Mouse (Mus musculus): ENCODE data around the gene Pnma1. TPM values are rescaled to one million over a fixed set of nuclear protein-coding genes. Genes with fewer than 3 reads are reported as not detected.

The Pnma1 gene
- total and polyA plus RNA-seq, 3 experiments: 0.13 to 0.30 TPM; not detected in 1

DNA sequence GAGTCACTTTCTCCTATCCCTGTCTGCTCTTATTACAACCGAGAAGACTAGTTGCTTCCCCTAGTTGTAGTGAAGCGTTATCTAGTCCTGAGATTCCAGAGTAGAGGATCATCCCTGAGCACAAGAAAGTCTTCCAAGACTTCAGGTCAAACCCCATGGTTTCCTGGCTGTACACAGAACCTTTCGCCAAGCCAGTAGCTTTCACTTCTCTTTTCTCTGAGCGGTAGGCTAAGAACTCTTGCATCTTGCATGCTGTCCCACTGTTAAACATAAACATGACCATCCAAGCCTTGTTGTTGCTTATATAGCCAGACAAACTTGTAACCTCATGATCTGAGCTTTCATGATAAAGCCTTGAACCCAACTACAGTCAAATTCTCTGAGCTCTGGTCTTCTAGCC, 37.5 kb downstream of the Pnma1 start:
- Histone ChIP-seq H3K9me3 (replicated peaks; ENCODE audit: low read length) (no peaks in the 10 kb centered on the region), H3K27me3 (replicated peaks) (no peaks in the 10 kb centered on the region), H3K36me3 (replicated peaks in 1 of 2; ENCODE audit: control insufficient read depth in 1 of 2, insufficient read depth in 1 of 2, low read length in 1 of 2) (no peaks in the 10 kb centered on the region), H3K4me1 (ENCODE audit: control insufficient read depth in 1 of 2, insufficient read depth in 2 of 2) (peaks cover 10 to 24% of the 10 kb centered on the region in 2 experiments), H3K27ac (ENCODE audit: insufficient read depth, low read depth) (no peak overlapping the region), H3K9ac (ENCODE audit: insufficient read depth, low read depth) (no peak overlapping the region), H3K79me2 (replicated peaks; ENCODE audit: control insufficient read depth, extremely low read depth, insufficient read depth, poor library complexity, severe bottlenecking) (no peaks in the 10 kb centered on the region), H3K4me2 (ENCODE audit: insufficient read depth, low read depth, poor library complexity, severe bottlenecking) (peak overlapping the region; percentile 93), H3K4me3 (replicated peaks in 1 of 3; ENCODE audit: low read depth in 2 of 3, low read length in 2 of 3, poor library complexity in 1 of 3) (no peak overlapping the region)
- in situ Hi-C loops (cut with MboI; ENCODE audit: low pct_ligation_motif_present, low pct_unique_long_range_greater_than_20kb, low sequenced_read_pairs): no loop called here
- DNase-seq (ENCODE audit: extremely low read depth): peak; percentile 27
- TF ChIP-seq IRF4 (IDR thresholded peaks at IDR 0.05; ENCODE audit: low read depth, low read length): peak; percentile 89
- TF ChIP-seq MXI1 (IDR thresholded peaks at IDR 0.05; ENCODE audit: low read depth, low read length): no peak
- peak; percentile 81 for TF ChIP-seq EP300 (IDR thresholded peaks at IDR 0.05; ENCODE audit: low read length)
- dilution Hi-C loops (cut with MboI; ENCODE audit: extremely low pct_ligation_motif_present, extremely low pct_unique_long_range_greater_than_20kb, low sequenced_read_pairs): no loop called here

DNA sequence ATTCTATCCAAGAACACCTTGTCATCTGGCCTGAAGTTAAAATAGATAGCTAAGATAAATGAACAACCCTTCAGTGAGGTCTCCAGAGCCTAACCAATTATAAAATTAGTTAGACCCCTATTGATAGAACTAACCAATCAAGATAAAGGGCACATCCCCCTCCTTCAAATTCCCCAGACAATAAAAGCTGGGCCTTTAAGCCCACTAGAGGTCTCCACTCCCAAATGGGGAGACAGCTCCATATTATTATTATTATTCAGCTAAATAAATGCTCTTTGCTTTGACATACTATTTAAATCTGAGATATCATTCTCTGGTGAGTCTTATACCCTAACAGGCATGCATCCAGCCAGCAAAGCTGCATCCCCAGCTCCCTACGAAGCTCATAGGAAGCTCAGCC, 38.4 kb downstream of the Pnma1 start:
- Histone ChIP-seq H3K9me3 (replicated peaks; ENCODE audit: low read length) (no peaks in the 10 kb centered on the region), H3K36me3 (replicated peaks in 1 of 2; ENCODE audit: control insufficient read depth in 1 of 2, insufficient read depth in 1 of 2, low read length in 1 of 2) (no peaks in the 10 kb centered on the region), H3K9ac (ENCODE audit: insufficient read depth, low read depth) (no peak overlapping the region), H3K27ac (ENCODE audit: insufficient read depth, low read depth) (no peak overlapping the region), H3K79me2 (replicated peaks; ENCODE audit: control insufficient read depth, extremely low read depth, insufficient read depth, poor library complexity, severe bottlenecking) (no peaks in the 10 kb centered on the region), H3K4me3 (replicated peaks in 1 of 3; ENCODE audit: low read depth in 2 of 3, low read length in 2 of 3, poor library complexity in 1 of 3) (no peak overlapping the region), H3K4me1 (ENCODE audit: control insufficient read depth in 1 of 2, insufficient read depth in 2 of 2) (peaks cover 6 to 20% of the 10 kb centered on the region in 2 experiments), H3K4me2 (ENCODE audit: insufficient read depth, low read depth, poor library complexity, severe bottlenecking) (no peak overlapping the region), H3K27me3 (replicated peaks) (no peaks in the 10 kb centered on the region)
- DNase-seq (ENCODE audit: extremely low read depth): no peak
- in situ Hi-C loops (cut with MboI; ENCODE audit: low pct_ligation_motif_present, low pct_unique_long_range_greater_than_20kb, low sequenced_read_pairs) (no loop called here), dilution Hi-C loops (cut with MboI; ENCODE audit: extremely low pct_ligation_motif_present, extremely low pct_unique_long_range_greater_than_20kb, low sequenced_read_pairs) (no loop called here)
- no peak for TF ChIP-seq MYC (IDR thresholded peaks at IDR 0.05; ENCODE audit: low read depth, low read length)
- TF ChIP-seq MEF2A (IDR thresholded peaks at IDR 0.05; ENCODE audit: borderline replicate concordance, low read depth, low read length): no peak
- TF ChIP-seq CTCF (conservative IDR thresholded peaks at IDR 0.05 in 1 of 2, IDR thresholded peaks at IDR 0.05 in 1 of 2; ENCODE audit: low read depth in 2 of 2, low read length in 2 of 2): peak in 1 of 2 experiments; percentile 27; a peak in 2 of 4 replicates
- no peak for TF ChIP-seq NELFE (IDR thresholded peaks at IDR 0.05; ENCODE audit: low read depth, low read length)
- TF ChIP-seq MAFK (IDR thresholded peaks at IDR 0.05; ENCODE audit: insufficient replicate concordance, low read length): no peak
- no peak for TF ChIP-seq SIN3A (IDR thresholded peaks at IDR 0.05; ENCODE audit: low read length)

DNA sequence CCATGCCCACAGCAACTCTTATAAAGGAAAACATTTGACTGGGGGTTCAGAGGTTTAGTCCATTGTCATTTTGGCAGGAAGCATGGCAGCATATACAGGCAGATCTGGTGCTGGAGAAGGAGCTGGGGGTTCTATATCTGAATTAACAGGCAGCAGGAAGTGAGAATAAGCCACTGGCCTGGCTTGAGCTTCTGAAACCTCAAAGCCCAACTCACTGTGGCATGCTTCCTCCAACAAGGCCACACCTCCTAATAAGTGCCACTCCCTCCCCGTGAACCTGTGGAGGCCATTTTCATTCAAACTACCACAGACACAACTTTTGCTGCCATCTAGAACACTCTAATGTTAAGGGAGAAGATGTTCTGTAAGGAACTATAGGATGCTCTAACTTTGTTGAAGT, 40.6 kb downstream of the Pnma1 start:
- Histone ChIP-seq H3K4me1 (ENCODE audit: control insufficient read depth in 1 of 2, insufficient read depth in 2 of 2) (peaks cover 5 to 16% of the 10 kb centered on the region in 2 experiments; a peak in 3 of 4 replicates), H3K9me3 (replicated peaks; ENCODE audit: low read length) (no peaks in the 10 kb centered on the region), H3K4me2 (ENCODE audit: insufficient read depth, low read depth, poor library complexity, severe bottlenecking) (no peak overlapping the region), H3K9ac (ENCODE audit: insufficient read depth, low read depth) (no peak overlapping the region), H3K79me2 (replicated peaks; ENCODE audit: control insufficient read depth, extremely low read depth, insufficient read depth, poor library complexity, severe bottlenecking) (no peaks in the 10 kb centered on the region), H3K27ac (ENCODE audit: insufficient read depth, low read depth) (no peak overlapping the region), H3K4me3 (replicated peaks in 1 of 3; ENCODE audit: low read depth in 2 of 3, low read length in 2 of 3, poor library complexity in 1 of 3) (no peak overlapping the region), H3K36me3 (replicated peaks in 1 of 2; ENCODE audit: control insufficient read depth in 1 of 2, insufficient read depth in 1 of 2, low read length in 1 of 2) (no peaks in the 10 kb centered on the region), H3K27me3 (replicated peaks) (no peaks in the 10 kb centered on the region)
- dilution Hi-C loops (cut with MboI; ENCODE audit: extremely low pct_ligation_motif_present, extremely low pct_unique_long_range_greater_than_20kb, low sequenced_read_pairs): no loop called here
- peak; percentile 54 for DNase-seq (ENCODE audit: extremely low read depth)
- TF ChIP-seq IRF4 (IDR thresholded peaks at IDR 0.05; ENCODE audit: low read depth, low read length) (0 out of 2 replicates have a peak, but pooled peaks have one; percentile 18), MAZ (IDR thresholded peaks at IDR 0.05; ENCODE audit: low read depth, low read length) (no peak)
- in situ Hi-C loops (cut with MboI; ENCODE audit: low pct_ligation_motif_present, low pct_unique_long_range_greater_than_20kb, low sequenced_read_pairs): no loop called here

Measured in CH12.LX (cell line).